Mouse (Mus musculus) ovary, adult 18-20 months (tissue): ENCODE measurements around the gene Fam228a.
A peak's percentile ranks its signal among the peaks of the same experiment; 100 is the strongest.
"Not testable (repeated sequence)": the region's sequence is repeated elsewhere in the genome, so short reads cannot be mapped to it uniquely, and the experiment has no call there.

Experiments used
- DNase-seq: peaks from one replicate; pipeline ENCODE4 v3.0.0; 2022; ENCODE audit warnings: low spot score, mixed read lengths

The Fam228a gene

DNA sequence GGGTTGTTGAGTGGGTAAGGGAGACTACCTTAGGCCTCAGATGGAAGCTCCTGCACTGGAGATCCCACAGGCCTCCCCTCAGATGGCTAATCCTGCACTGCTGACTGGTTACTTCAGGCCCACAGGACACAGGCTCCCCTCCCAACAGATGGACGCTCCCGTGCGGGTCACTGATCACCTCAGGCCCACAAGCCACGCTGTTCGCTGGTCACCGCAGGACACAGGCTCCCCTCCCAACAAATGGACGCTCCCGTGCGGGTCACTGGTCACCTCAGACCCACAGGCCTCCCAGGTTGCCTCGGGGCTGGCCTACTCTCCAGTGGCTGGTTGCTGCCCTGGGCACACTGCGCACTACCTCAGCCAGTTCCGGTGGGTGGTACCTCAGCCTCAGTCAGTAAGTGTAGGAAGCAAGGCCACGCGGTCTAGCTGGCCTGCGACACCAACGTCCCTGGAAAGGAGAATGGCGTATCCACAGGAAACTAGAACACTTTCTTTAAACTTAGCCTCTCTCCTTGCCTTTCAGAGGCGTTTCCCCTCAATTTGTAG lies at the start of gene Fam228a:
TSS of gene Fam228a (minus strand) at position 400 of the 546 bp plus-strand sequence.
- DNase-seq = no peak

DNA sequence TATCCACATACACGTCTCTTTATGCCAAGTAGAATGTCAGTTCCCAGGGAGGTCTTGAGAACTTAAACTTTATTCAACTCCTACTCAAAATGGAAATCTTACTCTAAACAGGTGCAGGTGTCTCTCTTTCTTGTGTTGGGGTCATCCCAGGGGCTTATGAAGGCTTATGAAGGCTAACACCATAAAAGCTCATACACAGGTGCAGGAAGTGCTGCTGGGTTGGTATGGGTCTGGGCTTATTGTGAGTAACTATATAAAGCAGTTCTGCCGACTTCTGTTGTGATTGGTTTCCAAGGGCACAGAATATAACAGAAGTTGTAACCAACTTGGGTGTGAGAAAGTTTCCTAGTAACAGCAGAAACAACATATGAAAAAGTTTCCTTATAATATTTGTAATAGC lies 46.2 kb upstream of the Fam228a start:
- DNase-seq = no peak

DNA sequence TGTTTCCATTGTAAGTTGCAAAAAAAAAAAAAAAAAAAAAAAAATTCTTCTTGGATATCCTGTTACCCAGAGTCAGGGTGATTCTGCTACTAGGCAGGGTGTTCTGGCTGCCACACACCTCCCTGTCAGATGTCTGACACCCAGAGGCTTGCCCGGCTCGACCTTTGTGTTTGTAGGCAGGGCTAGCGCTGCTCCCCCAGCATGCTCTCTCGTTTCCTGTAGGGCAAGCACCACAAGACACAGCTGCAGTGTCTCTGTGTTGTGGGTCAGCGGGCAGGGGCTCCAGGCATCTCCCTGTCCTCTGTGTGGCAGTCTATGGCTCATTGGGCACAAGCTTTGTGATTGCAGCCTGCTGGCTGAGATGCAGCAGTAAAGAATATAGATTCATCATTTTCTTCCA lies 45.4 kb upstream of the Fam228a start:
- no peak for DNase-seq

DNA sequence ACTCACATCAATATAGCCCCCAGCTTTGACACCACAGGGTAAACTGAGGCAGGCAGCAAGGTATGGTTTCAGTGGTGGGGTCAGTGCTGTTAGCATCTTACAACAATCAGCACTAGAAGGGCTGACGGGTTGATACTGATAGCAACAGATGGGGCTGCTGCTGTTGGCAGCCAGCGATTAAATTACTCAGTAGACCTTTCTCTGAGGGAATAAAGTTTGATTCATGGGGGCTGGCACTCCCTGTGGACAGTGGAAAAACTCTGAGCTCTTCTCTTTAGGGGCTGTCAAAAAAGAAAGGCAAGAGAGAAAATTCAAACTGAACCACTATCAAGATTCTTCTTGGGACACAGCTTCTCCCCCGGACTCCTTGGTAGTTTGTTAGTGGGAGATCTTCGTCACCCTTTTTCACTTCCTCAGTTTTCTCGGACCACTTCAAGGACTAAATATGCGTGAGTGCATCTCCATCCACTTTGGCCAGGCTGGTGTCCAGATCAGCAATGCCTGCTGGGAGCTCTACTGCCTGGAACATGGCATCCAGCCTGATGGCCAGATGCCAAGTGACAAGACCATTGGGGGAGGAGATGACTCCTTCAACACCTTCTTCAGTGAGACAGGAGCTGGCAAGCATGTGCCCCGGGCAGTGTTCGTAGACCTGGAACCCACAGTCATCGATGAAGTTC lies 43.6 kb upstream of the Fam228a start:
- DNase-seq = not testable (repeated sequence)

DNA sequence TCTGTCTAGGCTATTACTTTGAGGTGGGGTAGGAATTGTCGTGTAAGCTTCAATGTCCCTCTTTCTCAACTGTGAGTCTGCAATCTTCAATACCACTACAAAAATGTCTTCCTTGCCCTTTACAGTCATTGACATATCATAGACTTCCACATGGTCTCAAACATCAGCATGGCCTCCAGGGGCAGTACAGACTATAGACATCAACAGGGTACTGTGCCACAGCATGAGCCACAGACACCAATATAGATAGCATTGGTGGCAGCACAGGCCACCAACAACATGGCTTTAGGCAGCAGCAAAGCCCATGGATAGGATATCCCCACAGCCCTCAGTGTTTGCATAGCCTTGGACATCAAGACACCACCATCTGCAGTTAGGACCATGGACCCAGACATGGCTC lies 43.0 kb upstream of the Fam228a start:
- no peak for DNase-seq

DNA sequence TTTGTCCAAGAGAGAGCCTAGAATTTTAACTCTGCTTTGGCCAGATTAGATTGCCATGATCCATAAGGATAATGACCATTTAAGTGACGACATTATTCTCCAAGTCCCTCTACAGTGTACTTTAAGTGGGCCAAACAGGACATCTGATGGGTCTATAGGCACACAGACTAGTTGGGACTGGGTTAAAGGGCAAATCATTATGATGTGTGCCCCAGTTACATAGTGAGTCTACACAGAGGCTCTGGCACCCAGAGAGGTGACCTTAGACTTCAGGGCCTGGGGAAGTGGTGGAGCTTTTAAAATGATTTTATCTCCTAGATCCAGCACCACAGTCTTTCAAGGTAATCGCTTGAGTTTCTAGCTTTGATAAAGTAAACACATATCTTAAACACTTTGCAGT lies 42.0 kb upstream of the Fam228a start:
- no peak for DNase-seq

DNA sequence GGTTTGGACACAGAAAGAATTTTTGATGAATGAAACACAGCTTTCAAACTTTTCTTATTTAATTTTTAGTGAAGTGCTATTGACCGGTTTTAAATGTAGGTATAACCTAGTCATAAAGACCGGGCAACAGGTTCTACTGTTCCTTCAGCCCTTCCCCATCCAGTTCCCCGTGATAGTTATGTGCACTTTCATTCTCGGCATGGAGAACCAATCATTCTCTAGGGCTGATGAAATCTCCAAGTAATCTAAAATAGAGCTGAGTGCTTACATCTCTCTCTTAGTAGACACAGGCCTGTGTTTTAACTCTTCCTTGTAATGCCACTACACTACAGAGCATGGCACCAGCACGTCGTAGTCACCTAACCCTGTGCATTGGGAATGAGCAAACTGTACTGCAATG lies 39.5 kb upstream of the Fam228a start:
- DNase-seq = no peak

DNA sequence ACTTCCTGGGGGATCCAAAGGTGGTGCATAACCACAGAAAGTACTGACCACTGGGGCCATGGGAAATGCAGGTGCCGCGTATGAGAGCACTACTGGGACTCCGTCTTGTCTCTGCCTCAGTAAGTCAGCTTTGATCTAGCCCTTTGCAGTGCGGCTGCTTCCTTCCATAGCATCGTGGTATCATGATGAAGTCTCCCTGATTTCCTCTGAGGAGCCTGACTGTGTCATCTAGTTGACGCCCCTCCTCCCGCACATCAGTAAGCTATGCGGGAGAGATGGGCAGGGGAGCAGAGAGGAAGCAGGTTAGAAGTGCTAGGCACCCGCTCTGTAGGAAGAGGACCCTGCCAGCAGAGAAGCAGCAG lies 37.3 kb upstream of the Fam228a start:
- DNase-seq = no peak

DNA sequence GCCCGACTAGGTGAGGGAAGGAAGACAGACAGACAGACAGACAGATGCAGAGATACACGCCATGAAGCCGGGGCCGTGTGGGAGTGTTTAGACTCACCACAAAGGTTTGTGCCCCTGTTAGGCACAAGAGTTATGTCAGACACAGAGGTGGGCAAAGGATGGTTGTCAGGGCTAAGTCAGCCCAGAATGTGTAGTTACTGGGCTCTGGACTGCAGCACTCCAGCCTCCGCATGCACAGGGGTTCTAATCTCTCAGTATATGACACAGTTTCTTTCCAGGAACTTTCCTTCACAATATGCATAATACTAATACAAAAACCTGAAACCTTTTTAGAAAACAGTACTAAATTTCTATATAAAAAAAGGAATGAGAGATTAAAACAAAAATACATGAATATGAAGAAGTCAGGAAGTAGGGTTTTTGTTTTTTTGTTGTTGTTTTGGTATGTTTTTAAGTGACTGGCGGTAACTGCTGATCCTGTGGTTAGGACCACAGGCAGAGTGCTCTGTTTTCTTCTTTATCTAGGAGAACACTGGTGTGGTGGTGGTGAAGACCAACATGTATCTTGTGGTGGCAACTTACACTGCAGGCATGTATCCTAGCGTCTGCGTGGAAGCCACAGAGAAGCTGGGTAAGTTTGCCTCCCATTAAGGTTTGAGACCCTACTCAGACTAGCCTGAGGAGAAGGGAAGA lies 36.8 kb upstream of the Fam228a start:
- DNase-seq = no peak

DNA sequence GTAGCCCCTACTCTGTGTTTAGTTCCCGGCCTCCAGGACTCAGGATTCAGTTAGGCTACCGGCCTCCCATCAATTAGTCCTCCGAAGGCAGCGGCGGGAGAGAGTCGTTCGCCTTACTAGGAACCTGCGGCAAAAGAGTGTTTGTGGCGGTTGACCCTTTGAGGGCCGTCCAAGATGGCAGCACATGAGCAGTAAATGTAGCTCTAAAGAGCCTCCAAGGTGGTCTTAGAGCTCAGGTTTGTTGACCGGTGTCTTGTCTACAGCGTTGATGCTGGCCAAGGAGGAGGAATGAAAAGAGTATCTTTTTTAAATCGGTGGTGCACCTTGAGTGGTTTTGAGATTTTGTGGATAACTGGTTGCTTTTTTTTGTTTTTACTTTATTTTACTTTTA lies 31.1 kb upstream of the Fam228a start:
- DNase-seq = no peak

DNA sequence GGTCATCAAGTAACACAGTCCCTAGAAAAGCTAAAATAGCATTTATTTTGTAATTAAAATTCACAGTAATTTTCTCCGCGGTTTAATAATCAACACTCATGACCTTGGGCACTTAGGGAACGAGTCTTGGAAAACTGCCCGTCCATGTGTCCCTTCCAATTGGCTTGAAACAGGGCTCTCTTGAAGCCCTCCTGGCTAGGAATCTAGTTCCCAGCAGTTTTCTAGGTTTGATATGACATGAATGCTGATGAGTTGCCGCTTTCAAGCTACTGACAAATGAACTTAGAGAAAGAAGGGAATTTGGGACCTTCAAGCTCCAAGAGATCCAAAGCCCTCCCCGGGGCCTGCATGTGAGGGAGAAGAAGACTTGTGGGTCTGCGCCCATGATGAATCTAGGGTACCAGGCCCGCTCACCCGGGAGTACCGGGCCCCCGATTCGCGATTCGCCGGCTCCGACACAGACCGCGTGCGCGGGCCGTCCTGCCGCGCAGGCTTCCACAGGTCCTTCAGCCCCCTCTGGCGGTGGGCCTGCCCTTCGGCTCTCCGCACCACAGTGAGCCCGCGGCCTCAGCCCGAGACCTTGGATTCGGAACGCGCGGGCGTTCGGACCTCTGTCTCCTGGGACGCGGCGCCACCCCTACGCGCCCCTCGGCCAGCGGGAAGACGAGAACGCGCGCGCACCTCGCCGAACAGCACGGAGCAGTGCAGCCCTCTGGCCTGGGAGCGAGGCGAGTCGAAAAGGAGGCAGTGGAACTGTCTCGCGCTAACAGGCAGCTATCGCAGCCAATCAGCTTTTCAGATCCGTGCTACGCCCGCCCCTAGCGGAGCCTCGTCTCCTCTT lies 30.5 kb upstream of the Fam228a start, which contains the start of the genes Pfn4 and Fam228b:
TSS of gene Pfn4 (plus strand) at position 531 of the 841 bp plus-strand sequence.
TSS of gene Fam228b (minus strand) at position 776 of the 841 bp plus-strand sequence.
- DNase-seq = peak; percentile 92

DNA sequence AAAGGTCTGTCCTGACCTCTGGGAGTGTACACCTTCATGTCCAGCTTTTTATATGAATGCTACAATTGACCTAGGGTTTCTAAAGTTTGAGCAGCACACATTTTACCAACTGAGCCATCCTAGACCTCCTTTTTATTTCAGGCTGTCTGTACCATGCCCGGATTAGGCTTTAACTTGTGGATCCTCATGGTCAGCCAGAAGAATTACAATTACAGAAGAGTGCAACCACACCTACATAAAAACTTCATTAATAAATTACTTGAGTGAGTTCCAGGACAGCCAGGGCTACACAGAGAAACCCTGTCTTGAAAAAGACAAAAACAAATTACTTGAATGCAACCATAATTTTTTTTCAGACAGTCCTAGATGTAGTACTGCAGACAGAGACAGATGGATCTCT lies 18.8 kb upstream of the Fam228a start:
- no peak for DNase-seq

DNA sequence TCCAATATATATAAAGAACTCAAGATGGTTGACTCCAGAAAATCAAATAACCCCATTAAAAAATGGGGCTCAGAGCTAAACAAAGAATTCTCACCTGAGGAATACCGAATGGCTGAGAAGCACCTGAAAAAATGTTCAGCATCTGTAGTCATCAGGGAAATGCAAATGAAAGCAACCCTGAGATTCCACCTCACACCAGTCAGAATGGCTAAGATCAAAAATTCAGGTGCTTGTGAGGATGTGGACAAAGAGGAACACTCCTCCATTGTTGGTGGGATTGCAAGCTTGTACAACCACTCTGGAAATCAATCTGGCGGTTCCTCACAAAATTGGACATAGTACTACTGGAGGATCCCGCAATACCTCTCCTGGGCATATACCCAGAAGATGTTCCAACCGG lies 16.2 kb upstream of the Fam228a start:
- DNase-seq = not testable (repeated sequence)

DNA sequence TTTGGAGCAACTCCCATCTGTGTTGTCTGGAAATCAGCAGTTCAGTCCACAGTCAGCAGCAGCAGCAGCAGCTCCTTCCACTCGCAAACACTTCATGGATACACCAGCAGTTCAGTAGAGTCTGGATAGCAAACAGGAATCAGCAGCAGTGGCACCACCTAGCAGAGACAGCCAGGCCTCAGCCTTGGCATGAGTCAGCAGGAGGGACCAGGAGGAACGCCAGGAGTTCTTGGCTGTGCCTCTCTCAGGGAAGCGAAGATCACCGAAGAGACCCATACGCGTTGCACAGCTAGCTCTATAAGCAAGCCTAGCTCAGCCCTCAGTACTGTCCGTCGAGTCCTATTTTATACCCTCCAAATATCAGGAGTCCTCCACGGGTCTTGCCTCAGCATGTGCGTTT lies 6.3 kb upstream of the Fam228a start:
- no peak for DNase-seq

DNA sequence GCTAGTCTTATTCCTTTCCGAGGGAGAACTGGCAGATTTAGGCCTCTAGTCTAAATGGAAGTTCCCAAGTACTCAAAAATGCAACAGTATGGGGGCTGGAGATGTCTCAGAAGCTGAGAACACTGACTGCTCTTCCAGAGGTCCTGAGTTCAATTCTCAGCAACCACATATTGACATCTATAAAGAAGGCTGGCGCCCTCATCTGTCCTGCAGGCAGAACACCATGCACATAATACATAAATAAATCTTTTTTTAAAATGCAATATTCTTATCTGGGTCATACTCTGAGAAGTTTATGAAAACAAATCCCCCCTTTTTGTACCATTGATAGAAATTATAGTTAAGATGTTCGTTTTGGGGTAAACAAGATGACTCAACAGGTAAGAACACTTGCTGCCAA lies 4.0 kb upstream of the Fam228a start:
- no peak for DNase-seq

DNA sequence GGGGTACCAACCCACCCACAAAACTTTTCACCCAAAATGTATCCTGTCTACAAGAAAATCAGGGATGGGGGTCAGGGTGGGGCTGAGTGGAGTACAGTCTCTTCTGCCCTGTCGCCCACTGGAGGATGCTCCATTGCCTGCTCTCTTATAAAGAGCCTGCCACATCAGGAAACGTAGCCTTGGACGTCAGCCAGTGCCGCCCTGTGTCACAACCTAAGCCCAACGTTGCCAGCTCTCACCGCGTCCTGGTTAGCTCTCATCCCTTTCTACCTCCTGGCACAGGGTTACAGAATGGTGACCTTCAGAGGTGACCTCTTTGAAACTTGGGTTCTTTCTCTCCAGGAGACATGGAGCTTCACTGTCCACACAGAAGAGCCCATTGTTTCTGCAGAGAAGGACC lies 2.6 kb upstream of the Fam228a start:
- no peak for DNase-seq

DNA sequence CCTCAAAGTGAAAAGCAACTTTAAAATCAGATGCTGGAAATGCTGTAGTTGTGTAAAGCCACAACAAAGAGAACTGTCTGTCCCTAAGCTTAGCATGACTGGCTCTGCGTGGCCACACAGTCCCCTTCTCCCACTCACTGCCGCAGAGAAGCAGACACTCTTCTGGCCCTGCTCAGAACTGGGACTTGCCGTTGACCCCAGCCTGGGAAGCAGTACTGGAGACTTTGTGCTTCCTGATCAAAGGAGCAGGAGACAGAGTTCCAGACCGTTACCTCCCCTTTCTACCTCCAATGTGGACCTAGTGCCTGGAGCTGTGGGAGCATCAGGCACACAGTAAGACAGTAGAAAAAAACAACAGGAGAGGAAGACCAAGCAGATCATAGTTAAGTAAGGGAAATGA lies 5.9 kb downstream of the Fam228a start:
- DNase-seq = no peak

DNA sequence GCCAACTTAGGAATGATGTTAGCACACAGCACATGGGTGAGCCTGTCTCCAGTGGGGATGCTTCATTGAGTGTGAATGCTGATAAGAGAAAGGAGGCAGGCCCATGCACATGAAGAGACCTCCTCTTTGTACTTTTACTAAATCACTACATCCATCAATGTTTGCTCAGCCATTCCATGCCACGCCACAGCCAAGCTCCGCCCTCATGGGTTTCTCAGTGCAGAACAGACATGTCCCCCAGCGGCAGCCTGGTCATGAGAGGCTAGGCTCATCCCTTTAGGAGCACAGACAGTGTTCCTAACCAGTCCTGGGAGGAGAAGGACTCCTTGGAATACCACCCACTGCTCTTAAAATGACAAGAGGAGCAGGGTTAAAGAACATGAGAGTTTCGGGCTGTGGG lies 6.6 kb downstream of the Fam228a start:
- no peak for DNase-seq

DNA sequence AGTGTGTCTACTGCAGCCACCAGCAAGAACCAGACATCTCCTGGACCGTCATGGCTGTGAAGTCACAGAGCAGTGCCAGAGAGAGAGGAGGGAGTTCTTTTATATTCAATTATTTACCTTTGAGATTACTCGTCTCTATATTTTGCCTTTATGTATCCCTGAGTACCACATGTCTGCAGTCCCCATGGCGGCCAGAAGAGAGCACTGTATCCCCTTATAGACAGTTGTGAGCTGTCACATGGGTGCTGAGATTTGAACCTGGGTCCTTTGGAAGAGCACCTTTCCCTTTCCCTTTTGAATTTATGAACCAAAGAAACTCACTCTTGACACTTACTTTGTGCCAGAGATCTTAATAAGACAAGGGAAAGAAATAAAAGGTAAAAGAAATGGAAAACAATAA lies 9.1 kb downstream of the Fam228a start:
- no peak for DNase-seq

DNA sequence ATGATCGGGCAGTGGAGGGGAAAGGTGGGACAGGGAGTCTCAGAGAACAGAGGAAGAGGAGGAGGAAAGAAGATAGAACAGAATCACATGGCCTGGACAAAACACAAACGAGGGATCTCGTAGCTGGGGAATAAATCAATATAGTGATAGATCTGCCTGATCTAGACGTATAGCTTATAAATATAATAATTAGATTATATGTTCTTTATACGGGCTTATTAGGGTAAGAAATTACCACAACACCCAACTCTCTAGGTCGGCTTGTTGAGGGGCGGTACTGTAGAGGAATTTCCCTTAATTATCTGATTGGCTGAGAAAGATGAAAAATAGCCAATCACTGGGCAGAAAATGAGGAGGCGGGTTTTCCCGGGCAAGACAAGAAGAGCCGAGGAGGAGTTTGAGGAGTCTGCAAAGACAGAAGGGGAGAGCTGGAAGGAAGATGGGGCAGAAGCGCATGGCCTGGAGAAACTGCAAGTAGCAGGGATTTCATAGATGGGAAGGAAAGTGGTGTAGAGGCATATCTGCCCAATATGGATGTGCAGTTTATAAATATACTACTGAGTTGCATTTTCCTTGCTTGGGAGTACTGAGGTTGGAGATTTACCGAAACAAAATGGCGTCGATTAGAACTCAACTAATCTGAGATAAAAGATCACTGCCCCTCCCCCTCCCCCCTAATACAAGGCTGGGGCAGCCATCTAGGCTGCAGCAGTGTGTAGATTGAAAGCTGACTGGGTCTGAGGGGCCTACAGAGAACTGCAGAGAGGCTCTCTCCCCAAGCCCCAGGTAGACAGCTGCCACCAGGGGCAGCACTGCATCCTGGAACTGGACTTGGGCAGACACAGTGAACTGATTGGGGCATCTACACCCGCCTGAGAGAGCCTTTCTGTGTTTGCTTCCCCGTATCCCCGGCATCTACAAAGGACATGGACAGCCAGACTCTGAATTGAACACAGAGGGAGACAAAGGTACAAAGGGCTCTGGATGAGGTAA lies 18.2 kb downstream of the Fam228a start:
- no peak for DNase-seq

DNA sequence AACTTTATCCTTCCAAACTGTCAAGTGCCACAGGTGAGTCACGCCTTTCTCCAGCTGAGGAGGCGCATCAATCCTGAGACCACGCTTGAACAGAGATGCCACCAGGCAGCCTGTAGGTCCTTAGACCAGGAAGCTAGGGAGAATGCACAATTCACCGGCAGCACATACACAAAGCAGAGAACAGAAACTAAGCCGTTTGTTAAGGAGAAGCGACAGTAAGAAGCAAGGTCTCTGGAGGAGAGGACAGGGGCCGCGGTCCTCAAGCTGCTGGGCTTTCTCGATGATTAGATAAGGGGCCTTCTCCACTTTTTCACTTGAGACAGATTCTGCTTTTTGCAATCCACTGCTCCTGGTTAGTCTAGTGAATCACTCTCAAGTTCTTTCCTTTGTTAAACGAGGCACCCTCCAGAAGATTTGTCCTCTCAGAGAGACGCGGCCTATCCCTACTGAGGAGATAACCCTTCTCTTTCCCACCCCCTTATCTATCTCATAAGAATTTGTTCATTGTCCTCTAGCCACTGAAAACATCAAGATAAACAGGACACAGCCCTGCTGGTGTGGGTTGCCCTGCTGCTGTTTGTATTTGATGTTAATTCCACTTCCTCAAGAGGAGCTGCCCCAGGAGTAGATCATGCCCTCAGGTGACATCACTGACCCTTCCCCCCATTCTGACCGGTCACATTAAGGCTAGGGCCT lies 19.0 kb downstream of the Fam228a start:
- no peak for DNase-seq
